Mouse (Mus musculus) mesoderm, embryonic 11.5 days (tissue): ENCODE data around the gene H2-Q2.
"Not testable (repeated sequence)": the region's sequence is repeated elsewhere in the genome, so short reads cannot be mapped to it uniquely, and the experiment has no call there.

Experiments used
- DNase-seq: peaks from one replicate; pipeline ENCODE4 v3.0.0-alpha.2; 2012; ENCODE audit warnings: low read depth, low spot score

The H2-Q2 gene

DNA sequence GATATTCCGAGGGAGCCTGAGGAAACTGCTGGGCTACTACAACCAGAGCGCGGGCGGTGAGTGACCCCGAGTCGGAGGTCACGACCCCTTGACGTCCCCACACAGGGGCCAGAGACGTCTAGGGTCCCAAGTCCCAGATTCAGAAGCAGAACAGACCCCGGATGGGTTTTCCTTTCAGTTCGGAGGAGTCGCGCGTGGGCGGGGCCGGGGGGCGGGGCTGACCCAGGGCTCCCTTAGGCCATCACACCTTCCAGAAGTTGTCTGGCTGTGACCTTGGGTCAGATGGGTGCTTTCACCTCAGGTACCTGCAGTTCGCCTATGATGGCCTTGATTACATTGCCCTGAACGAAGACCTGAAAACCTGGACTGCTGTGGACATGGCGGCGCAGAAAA is 17.4 kb downstream of the H2-Q2 start:
- DNase-seq, result no peak

DNA sequence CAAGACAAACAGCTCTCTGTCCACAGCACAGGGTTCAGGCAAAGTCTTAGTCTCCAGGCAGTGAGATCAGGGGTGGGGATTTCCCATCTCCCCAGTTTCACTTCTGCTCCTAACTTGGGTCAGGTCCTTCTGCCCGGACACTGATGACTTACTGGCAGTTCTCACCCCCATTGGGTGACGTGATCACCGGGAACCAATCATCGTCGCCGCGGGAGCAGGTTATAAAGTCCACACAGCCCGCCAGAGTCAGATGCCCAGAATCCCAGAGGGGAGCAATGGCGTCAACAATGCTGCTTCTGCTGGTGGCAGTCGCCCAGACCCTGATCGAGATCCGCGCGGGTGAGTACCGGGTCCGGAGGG is 37.3 kb downstream of the H2-Q2 start, which contains the start of gene H2-Q4:
TSS of gene H2-Q4 (plus strand) at position 249 of the 360 bp plus-strand sequence.
- peak; percentile 78 for DNase-seq

DNA sequence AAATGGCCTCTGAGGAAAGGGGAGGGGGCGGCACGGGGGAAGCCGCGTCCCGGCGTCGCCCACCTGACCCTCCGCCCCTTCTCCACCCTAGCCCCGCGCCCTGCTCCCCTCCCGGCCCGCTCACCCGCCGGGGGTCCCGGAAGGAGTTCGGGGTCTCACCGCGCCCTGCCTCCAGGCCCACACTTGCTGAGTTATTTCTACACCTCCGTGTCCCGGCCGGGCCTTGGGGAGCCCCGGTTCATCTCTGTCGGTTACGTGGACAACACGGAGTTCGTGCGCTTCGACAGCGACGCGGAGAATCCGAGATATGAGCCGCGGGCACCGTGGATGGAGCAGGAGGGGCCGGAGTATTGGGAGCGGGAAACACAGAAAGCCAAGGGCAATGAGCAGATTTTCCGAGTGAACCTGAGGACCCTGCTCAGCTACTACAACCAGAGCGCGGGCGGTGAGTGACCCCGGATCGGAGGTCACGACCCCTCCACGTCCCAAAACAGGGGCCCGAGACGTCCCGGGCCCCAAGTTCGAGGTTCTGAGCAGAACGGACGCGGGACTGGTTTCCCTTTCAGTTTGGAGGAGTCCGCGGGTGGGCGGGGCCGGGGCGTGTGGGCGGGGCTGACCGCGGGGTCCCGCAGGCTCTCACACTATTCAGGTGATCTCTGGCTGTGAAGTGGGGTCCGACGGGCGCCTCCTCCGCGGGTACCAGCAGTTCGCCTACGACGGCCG is 37.8 kb downstream of the H2-Q2 start:
- peak; percentile 26 for DNase-seq

DNA sequence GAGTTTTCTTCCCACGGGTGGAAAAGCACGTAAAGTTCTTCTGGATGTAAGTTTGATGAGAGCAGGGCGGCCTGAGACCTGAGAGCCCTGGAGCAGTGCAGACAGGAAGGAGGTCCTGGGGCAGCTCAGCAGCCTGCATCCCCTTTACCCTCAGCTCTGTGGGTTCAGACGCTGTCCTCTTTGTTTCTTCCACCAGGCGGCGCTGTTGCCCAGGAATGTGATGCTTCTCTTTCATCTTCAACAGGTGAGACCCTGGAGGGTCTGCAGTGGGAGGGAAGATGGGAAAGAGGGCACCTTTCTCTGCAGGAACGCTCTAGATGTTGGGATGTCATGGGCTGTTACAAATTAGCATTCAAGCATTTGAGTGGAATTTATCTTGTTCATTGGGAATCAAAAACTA is 47.8 kb downstream of the H2-Q2 start:
- peak; percentile 11 for DNase-seq

DNA sequence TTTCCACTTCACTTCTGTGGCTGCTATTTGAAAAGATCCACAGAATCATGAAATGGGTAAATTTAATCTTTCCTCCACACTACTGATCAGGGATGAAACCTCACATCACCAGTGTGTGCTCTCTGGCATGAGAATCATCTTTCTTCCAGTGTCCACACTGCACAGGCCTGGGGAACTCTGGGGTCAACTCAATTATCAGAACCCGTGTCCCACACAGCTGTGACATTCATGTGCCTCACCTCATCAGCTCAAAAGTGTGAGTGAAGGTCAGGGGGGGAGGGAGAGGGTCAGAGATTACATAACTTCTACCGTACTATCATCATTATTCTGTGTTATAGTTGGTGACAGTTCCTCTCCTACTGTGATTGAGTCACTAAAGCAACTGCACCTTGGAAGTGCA is 50.6 kb downstream of the H2-Q2 start:
- DNase-seq, result not testable (repeated sequence)

DNA sequence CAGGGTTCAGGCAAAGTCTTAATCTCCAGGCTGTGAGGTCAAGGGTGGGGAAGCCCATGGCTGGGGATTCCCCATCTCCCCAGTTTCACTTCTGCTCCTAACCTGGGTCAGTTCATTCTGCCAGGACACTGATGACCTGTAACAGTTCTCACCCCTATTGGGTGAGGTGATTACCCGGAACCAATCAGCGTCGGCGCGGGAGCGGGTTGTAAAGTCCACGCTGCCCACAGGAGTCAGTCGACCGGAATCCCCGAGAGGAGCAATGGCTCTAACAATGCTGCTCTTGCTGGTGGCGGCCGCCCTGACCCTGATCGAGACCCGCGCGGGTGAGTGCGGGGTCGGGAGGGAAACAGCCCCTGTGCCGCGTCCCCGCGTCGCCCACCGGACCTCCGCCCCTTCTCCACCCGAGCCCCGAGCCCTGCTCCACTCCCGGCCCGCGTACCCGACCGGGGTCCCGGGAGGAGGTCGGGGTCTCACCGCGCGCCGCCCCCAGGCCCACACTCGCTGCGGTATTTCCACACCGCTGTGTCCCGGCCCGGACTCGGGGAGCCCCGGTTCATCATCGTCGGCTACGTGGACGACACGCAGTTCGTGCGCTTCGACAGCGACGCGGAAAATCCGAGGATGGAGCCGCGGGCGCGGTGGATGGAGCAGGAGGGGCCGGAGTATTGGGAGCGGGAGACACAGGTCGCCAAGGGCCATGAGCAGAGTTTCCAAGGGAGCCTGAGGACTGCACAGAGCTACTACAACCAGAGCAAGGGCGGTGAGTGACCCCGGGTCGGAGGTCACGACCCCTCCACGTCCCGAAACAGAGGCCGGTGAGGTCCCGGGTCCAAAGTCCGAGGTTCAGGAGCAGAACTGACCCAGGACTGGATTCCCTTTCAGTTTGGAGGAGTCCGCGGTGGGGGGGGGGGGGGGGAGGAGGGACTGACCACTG is 52.1 kb downstream of the H2-Q2 start:
- not testable (repeated sequence) for DNase-seq
